Mouse (Mus musculus) CH12.LX (cell line): ENCODE data around the gene Dscam. TPM values are rescaled to one million over a fixed set of nuclear protein-coding genes. Genes with fewer than 3 reads are reported as not detected.

Source experiments
- DNase-seq: peaks from one replicate; pipeline ENCODE4 v3.0.0-alpha.2; 2013; ENCODE audit errors: extremely low read depth
- H3K27ac ChIP-seq: 2 replicates; pipeline ENCODE4 v1.5.1; 2012; ENCODE audit warnings: low read depth, mild to moderate bottlenecking, control low read depth, moderate library complexity; ENCODE audit not compliant: insufficient read depth
- H3K27me3 ChIP-seq: replicated peaks from 2 replicates; pipeline ENCODE3; 2012; ENCODE audit warnings: inconsistent platforms
- H3K36me3 ChIP-seq, 2 experiments: replicated peaks in 1 of 2; 2 replicates each; pipeline versions ENCODE3 to v1.6.1; 2012; ENCODE audit warnings: inconsistent platforms in 1 of 2, low read length in 1 of 2, mild to moderate bottlenecking in 1 of 2, mixed read lengths in 1 of 2, moderate library complexity in 1 of 2; ENCODE audit not compliant: control insufficient read depth in 1 of 2, insufficient read depth in 1 of 2
- H3K4me1 ChIP-seq, 2 experiments: 2 replicates each; pipeline ENCODE4 v1.6.1; 2012; ENCODE audit warnings: inconsistent platforms in 1 of 2, moderate library complexity in 1 of 2; ENCODE audit not compliant: insufficient read depth in 2 of 2, control insufficient read depth in 1 of 2
- H3K4me2 ChIP-seq: 2 replicates; pipeline ENCODE4 v1.6.1; 2012; ENCODE audit warnings: low read depth, mild to moderate bottlenecking, control low read depth; ENCODE audit not compliant: poor library complexity, insufficient read depth, severe bottlenecking
- H3K4me3 ChIP-seq, 3 experiments: fragments of 150-350 bp in 1 of 3; sonication (generic) in 1 of 3; replicated peaks in 1 of 3; 2 replicates each; pipeline versions ENCODE3 to v1.5.1; 2011 to 2012; ENCODE audit warnings: low read depth in 2 of 3, low read length in 2 of 3, mild to moderate bottlenecking in 2 of 3, moderate library complexity in 2 of 3, control low read depth in 1 of 3, improper control_type of control experiment in 1 of 3, inconsistent platforms in 1 of 3, mixed read lengths in 1 of 3; ENCODE audit not compliant: poor library complexity in 1 of 3
- H3K79me2 ChIP-seq: replicated peaks from 2 replicates; pipeline ENCODE4 v1.6.1; 2012; ENCODE audit warnings: mild to moderate bottlenecking, moderate library complexity; ENCODE audit not compliant: control insufficient read depth, poor library complexity, insufficient read depth, severe bottlenecking; ENCODE audit errors: extremely low read depth
- H3K9ac ChIP-seq: 2 replicates; pipeline ENCODE4 v1.6.1; 2012; ENCODE audit warnings: low read depth, mild to moderate bottlenecking, control low read depth, moderate library complexity; ENCODE audit not compliant: insufficient read depth
- H3K9me3 ChIP-seq: replicated peaks from 2 replicates; pipeline ENCODE3; 2012; ENCODE audit warnings: low read length, inconsistent platforms, mixed read lengths
- CHD1 ChIP-seq: IDR thresholded peaks from 2 replicates; pipeline ENCODE4 v1.6.1; 2012; ENCODE audit warnings: low read depth, low read length, improper control_type of control experiment, inconsistent platforms
- CTCF ChIP-seq, 2 experiments: IDR thresholded peaks in 1 of 2; conservative IDR thresholded peaks in 1 of 2; 2 replicates each; pipeline ENCODE4 v1.5.1; 2011 to 2012; ENCODE audit warnings: low read depth in 2 of 2, low read length in 2 of 2, improper control_type of control experiment in 1 of 2, inconsistent platforms in 1 of 2, mild to moderate bottlenecking in 1 of 2, moderate library complexity in 1 of 2
- E2F4 ChIP-seq: IDR thresholded peaks from 2 replicates; pipeline ENCODE4 v1.6.1; 2011; ENCODE audit warnings: low read depth, low read length, improper control_type of control experiment; ENCODE audit not compliant: insufficient replicate concordance
- ETS1 ChIP-seq: conservative IDR thresholded peaks from 2 replicates; pipeline ENCODE4 v1.6.1; 2012; ENCODE audit warnings: low read depth, mild to moderate bottlenecking, inconsistent platforms, low read length, improper control_type of control experiment, moderate library complexity
- GABPA ChIP-seq: IDR thresholded peaks from 2 replicates; pipeline ENCODE4 v1.6.1; 2012; ENCODE audit warnings: low read depth, low read length, improper control_type of control experiment, inconsistent platforms; ENCODE audit not compliant: insufficient replicate concordance
- IRF4 ChIP-seq: IDR thresholded peaks from 2 replicates; pipeline ENCODE4 v1.6.1; 2014; ENCODE audit warnings: low read depth, mild to moderate bottlenecking, inconsistent platforms, low read length, improper control_type of control experiment
- MAFK ChIP-seq: IDR thresholded peaks from 2 replicates; pipeline ENCODE4 v1.6.1; 2011; ENCODE audit warnings: low read length, improper control_type of control experiment; ENCODE audit not compliant: insufficient replicate concordance
- MAX ChIP-seq: IDR thresholded peaks from 2 replicates; pipeline ENCODE4 v1.6.1; 2011; ENCODE audit warnings: low read length, improper control_type of control experiment
- MEF2A ChIP-seq: IDR thresholded peaks from 2 replicates; pipeline ENCODE4 v1.6.1; 2014; ENCODE audit warnings: low read depth, mild to moderate bottlenecking, inconsistent platforms, low read length, improper control_type of control experiment, borderline replicate concordance
- MXI1 ChIP-seq: IDR thresholded peaks from 2 replicates; pipeline ENCODE4 v1.6.1; 2011; ENCODE audit warnings: mild to moderate bottlenecking, low read depth, low read length, improper control_type of control experiment
- NELFE ChIP-seq: IDR thresholded peaks from 2 replicates; pipeline ENCODE4 v1.6.1; 2011; ENCODE audit warnings: low read depth, low read length, improper control_type of control experiment
- PAX5 ChIP-seq: IDR thresholded peaks from 2 replicates; pipeline ENCODE4 v1.6.1; 2012; ENCODE audit warnings: low read length, inconsistent platforms, mixed read lengths
- POLR2A ChIP-seq: IDR thresholded peaks from 2 replicates; pipeline ENCODE4 v1.6.1; 2011; ENCODE audit warnings: low read depth, mild to moderate bottlenecking, improper control_type of control experiment, low read length
- POLR2AphosphoS2 ChIP-seq: IDR thresholded peaks from 2 replicates; pipeline ENCODE4 v1.6.1; 2011; ENCODE audit warnings: low read depth, low read length, improper control_type of control experiment
- SIN3A ChIP-seq: IDR thresholded peaks from 2 replicates; pipeline ENCODE4 v1.6.1; 2012; ENCODE audit warnings: low read length, improper control_type of control experiment, inconsistent platforms
- TBP ChIP-seq: conservative IDR thresholded peaks from 2 replicates; pipeline ENCODE4 v1.6.1; 2011; ENCODE audit warnings: low read depth, low read length, improper control_type of control experiment
- UBTF ChIP-seq: IDR thresholded peaks from 2 replicates; pipeline ENCODE4 v1.6.1; 2012; ENCODE audit warnings: low read depth, mild to moderate bottlenecking, inconsistent platforms, low read length, improper control_type of control experiment, moderate library complexity
- USF1 ChIP-seq: IDR thresholded peaks from 2 replicates; pipeline ENCODE4 v1.6.1; 2014; ENCODE audit warnings: low read depth, mild to moderate bottlenecking, inconsistent platforms, low read length, improper control_type of control experiment
- ZKSCAN1 ChIP-seq: IDR thresholded peaks from 2 replicates; pipeline ENCODE4 v1.6.1; 2012; ENCODE audit warnings: low read depth, inconsistent platforms, low read length, improper control_type of control experiment, borderline replicate concordance
- ZMIZ1 ChIP-seq: IDR thresholded peaks from 2 replicates; pipeline ENCODE4 v1.6.1; 2012; ENCODE audit warnings: low read depth, mild to moderate bottlenecking, inconsistent platforms, low read length, improper control_type of control experiment
- ZNF384 ChIP-seq: IDR thresholded peaks from 2 replicates; pipeline ENCODE4 v1.6.1; 2012; ENCODE audit warnings: low read depth, low read length, improper control_type of control experiment, inconsistent platforms
- dilution Hi-C: fragments of 300-500 bp; cut with MboI; formaldehyde crosslinking; loops from 2 replicates; pipeline ENCODE4 v1.14.3; 2020; ENCODE audit warnings: low sequenced_read_pairs; ENCODE audit not compliant: extremely low pct_unique_long_range_greater_than_20kb, extremely low pct_ligation_motif_present
- in situ Hi-C: fragments of 300-500 bp; cut with MboI; formaldehyde crosslinking; loops from 3 replicates; pipeline ENCODE4 v1.14.3; 2019; ENCODE audit warnings: low sequenced_read_pairs, low pct_ligation_motif_present, low pct_unique_long_range_greater_than_20kb, mixed read lengths
- polyA plus RNA-seq: library from polyadenylated mRNA; unstranded; fragments of >175 nt; gene quantifications from 2 replicates; pipeline ENCODE4 v1.2.1, GENCODE M21; 2012; ENCODE audit warnings: low read depth; ENCODE audit not compliant: insufficient read length
- total RNA-seq, 2 experiments: library from RNA; depleted of rRNA; stranded (reverse); fragments of 300-350 nt in 1 of 2; fragments of >200 nt in 1 of 2; gene quantifications; 2 replicates each; pipeline ENCODE4 v1.2.3; 2012 to 2014

Dscam gene
- total and polyA plus RNA-seq, 3 experiments = under 0.01 to 0.39 (median 0.12) TPM

DNA sequence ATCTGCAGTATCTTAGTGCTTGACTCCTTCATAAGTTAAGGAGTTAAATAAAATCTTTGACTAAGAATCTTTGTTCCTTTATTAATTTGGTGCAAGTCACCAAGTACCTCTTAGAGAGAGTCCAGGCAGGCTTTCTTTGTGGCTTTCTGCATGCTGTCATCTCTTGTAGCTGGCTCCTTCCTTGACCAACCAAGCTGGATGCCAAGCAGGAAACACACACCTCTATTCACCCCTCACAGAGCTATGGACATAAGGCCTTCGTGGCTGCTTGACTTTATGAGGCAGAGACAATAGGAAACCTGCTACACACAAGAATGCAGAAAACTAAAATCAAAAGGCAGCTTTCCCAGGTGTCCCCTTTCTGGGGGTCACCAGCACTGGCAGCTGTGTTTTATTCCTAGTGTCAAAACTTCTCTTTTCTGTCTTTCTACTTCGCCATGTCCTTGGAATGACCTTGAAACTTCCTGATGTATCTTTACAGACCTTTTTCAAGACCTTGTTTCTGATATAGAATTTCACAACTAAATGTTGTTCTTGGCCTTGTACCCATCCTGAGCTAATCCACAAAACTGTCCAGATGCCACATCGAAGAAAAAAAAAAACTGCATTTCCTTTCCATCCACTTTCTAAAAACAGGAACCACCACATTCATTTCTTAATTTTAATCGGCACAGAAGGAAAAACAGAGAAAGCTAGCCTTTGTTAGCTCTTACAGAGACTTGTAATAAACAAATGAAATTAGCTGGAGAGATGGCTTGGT, 260.0 kb downstream of the Dscam start:
- in situ Hi-C loops (no loop called here), dilution Hi-C loops (no loop called here)
- no peak for TF ChIP-seq CTCF (conservative IDR thresholded peaks at IDR 0.05 in 1 of 2, IDR thresholded peaks at IDR 0.05 in 1 of 2; ENCODE audit: low read depth in 2 of 2, low read length in 2 of 2)
- no peak for TF ChIP-seq ZKSCAN1
- TF ChIP-seq POLR2A = no peak
- Histone ChIP-seq H3K27me3 (no peaks in the 10 kb centered on the region), H3K4me1 (peaks cover 4 to 24% of the 10 kb centered on the region in 2 experiments; a peak in 3 of 4 replicates), H3K4me3 (no peak overlapping the region), H3K36me3 (no peaks in the 10 kb centered on the region), H3K79me2 (no peaks in the 10 kb centered on the region), H3K9me3 (no peaks in the 10 kb centered on the region), H3K9ac (no peak overlapping the region), H3K27ac (no peak overlapping the region), H3K4me2 (no peak overlapping the region)
- DNase-seq = no peak

GRCm38 (mm10) chr16:96907818-96908217, 262.7 kb downstream of the Dscam start:
- no peak for TF ChIP-seq MAFK
- TF ChIP-seq ETS1 = no peak
- TF ChIP-seq E2F4 = no peak
- no peak for TF ChIP-seq ZNF384
- TF ChIP-seq NELFE = no peak
- TF ChIP-seq GABPA = no peak
- TF ChIP-seq UBTF = no peak
- no peak for TF ChIP-seq TBP
- TF ChIP-seq CHD1 = no peak
- TF ChIP-seq, all 38 proteins: peak for 0
- no peak for DNase-seq
- Histone ChIP-seq H3K27me3 (no peaks in the 10 kb centered on the region), H3K9me3 (no peaks in the 10 kb centered on the region), H3K4me3 (no peak overlapping the region), H3K4me1 (peaks cover 4 to 17% of the 10 kb centered on the region in 2 experiments; a peak in 3 of 4 replicates), H3K4me2 (no peak overlapping the region), H3K36me3 (no peaks in the 10 kb centered on the region), H3K9ac (no peak overlapping the region), H3K27ac (no peak overlapping the region), H3K79me2 (no peaks in the 10 kb centered on the region)
- dilution Hi-C loops (no loop called here), in situ Hi-C loops (no loop called here)

DNA sequence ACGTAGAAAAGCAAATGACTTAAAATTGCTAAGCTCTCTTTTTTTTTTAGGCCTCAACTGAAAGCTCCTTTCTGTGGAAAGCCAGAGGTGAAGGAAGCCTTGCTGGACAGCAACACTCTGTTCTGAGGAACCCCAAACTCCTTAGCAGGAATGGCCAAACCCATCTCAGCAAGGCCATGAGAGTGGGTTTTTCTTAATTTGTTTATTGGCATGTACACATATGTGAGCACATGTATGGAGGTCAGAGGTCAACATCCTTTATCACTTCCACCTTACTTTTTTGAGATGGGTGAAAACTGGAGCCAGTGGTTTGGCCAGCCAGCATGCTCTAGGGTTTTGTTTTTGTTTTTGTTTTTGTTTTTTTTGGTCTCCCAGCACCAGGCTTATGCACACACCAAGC, 263.5 kb downstream of the Dscam start:
- Histone ChIP-seq H3K27ac (no peak overlapping the region), H3K9ac (no peak overlapping the region), H3K4me1 (peaks cover 3 to 11% of the 10 kb centered on the region in 2 experiments), H3K36me3 (no peaks in the 10 kb centered on the region), H3K27me3 (no peaks in the 10 kb centered on the region), H3K4me3 (no peak overlapping the region), H3K4me2 (no peak overlapping the region), H3K9me3 (no peaks in the 10 kb centered on the region), H3K79me2 (no peaks in the 10 kb centered on the region)
- no peak for DNase-seq
- TF ChIP-seq E2F4 = no peak
- no peak for TF ChIP-seq IRF4
- TF ChIP-seq CTCF (conservative IDR thresholded peaks at IDR 0.05 in 1 of 2, IDR thresholded peaks at IDR 0.05 in 1 of 2; ENCODE audit: low read depth in 2 of 2, low read length in 2 of 2) = no peak
- TF ChIP-seq USF1 = no peak
- no peak for TF ChIP-seq MEF2A
- TF ChIP-seq ZMIZ1 = no peak
- TF ChIP-seq MAX = no peak
- no peak for TF ChIP-seq SIN3A
- TF ChIP-seq POLR2AphosphoS2 = no peak
- TF ChIP-seq MXI1 = no peak
- TF ChIP-seq PAX5 = no peak
- in situ Hi-C loops (no loop called here), dilution Hi-C loops (no loop called here)
